Mouse (Mus musculus): ENCODE data around the gene Tmem38b.

The Tmem38b gene

GRCm38 (mm10) chr4:53830579-53830978, 4.7 kb downstream of the Tmem38b start:
- no peak for DNase-seq

DNA sequence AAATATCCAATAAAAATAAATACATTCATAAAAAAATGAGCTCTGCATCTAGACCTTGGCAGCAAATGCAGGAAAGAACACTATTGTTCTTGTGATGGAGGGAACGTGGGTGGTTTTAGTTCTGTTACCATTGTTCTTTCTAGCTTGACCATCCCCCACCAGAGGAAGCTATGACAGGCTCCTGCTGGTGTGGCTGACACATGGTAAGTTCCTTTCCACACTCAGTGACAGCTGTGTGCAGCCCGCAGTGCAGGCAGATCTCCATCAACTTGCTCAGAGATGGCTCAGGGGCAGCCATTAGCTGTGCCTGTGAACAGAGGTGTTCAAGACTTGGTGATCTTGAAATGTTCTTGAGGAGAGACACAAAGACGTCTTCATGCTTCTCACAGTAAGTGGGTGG, 6.5 kb downstream of the Tmem38b start:
- peak; percentile 65 for DNase-seq

- no peak for DNase-seq
These were observed 11.1 kb downstream of the Tmem38b start for GRCm38 (mm10) chr4:53836978-53837377.

- peak; percentile 74 for DNase-seq
These were observed 14.5 kb downstream of the Tmem38b start for GRCm38 (mm10) chr4:53840158-53840870.

DNA sequence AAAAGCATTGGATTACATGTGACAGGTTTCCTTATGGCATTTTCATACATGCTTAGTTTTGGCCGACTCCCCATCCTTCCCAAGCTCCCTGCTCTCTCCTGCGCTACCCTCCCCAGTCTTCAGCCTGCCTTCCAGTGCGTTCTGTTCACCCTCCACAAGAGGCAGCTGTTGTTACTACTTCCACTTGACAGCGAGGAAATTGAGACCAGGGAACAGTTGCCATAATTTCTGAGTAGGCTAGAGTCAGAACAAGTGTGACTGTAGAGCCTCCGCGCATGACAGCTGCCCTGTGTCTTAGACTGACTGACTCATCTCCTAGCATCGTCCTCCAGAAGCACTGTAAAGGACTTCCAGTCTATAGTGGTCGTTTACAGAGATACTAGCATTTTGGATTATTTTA, 17.7 kb downstream of the Tmem38b start:
- peak; percentile 16 for DNase-seq

- peak; percentile 55 for DNase-seq
These were observed 19.2 kb downstream of the Tmem38b start for GRCm38 (mm10) chr4:53844835-53845619.

DNA sequence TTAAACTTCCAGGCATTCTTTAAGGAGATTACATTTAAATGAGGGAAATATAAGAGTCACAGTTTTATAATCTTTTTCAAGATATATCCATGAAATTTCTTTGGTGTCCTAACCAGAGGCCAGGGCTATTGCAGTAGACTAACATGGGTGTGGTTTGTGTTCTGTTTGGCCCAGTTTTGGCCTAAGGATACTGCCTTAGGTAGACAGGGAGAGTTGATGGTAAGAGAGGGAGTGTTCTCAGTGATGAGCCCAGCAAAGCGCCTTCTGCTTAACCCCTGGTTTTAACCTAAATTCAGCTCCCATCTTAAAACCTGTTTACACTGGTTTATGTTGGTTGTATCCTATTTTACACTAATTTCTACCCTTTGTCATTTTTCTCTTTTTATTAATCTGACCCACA, 19.8 kb downstream of the Tmem38b start:
- DNase-seq = no peak

- DNase-seq = no peak
These were observed 20.5 kb downstream of the Tmem38b start for GRCm38 (mm10) chr4:53846326-53846725.

- no peak for DNase-seq
These were observed 21.7 kb downstream of the Tmem38b start for GRCm38 (mm10) chr4:53847541-53847940.

DNA sequence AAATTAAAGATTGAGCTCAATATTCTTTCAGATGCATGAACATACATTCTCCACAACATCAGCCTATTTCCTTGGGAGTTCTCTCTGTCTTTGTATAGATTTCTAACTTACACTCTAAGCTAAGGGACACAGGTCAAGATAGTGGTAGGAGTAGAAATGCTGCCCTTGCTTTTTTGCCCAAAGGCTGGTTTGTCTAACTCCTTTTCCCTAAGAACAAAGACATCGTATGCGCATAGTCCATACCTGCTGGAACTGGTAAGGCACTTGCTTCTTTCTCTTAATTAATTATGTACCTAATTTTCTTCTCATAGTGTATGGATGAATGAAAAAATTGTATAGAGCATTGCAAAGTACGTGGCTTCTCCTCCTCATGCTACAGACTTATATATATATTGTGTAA, 22.5 kb downstream of the Tmem38b start:
- DNase-seq = no peak

GRCm38 (mm10) chr4:53848816-53849215, 23.0 kb downstream of the Tmem38b start:
- DNase-seq = no peak

- DNase-seq = no peak
These were observed 24.0 kb downstream of the Tmem38b start for GRCm38 (mm10) chr4:53849804-53850203.

GRCm38 (mm10) chr4:53853333-53853732, 27.5 kb downstream of the Tmem38b start:
- no peak for DNase-seq

DNA sequence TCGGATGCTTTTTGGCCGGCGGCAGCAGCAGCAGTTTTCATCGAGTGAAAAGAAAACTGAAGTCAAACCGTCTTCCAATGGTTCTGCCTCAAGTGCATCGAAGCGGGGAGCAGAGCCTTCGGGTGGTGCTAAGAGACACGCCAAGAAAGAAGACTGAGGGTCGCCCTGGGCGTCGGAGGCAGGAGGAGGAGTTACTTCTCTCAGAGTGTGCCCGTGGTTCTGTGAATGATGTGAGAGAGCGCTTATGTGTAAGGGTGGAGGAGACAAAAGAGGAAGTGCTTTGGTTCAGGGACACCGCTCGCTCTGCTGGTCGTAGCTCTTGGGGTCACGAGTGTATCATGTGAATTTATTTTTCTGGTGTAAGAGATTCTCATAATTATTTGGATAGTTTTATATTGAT, 34.1 kb downstream of the Tmem38b start:
- no peak for DNase-seq

- DNase-seq = no peak
These were observed 36.3 kb downstream of the Tmem38b start for GRCm38 (mm10) chr4:53862101-53862500.

- no peak for DNase-seq
These were observed 38.4 kb downstream of the Tmem38b start for GRCm38 (mm10) chr4:53864098-53864820.

DNA sequence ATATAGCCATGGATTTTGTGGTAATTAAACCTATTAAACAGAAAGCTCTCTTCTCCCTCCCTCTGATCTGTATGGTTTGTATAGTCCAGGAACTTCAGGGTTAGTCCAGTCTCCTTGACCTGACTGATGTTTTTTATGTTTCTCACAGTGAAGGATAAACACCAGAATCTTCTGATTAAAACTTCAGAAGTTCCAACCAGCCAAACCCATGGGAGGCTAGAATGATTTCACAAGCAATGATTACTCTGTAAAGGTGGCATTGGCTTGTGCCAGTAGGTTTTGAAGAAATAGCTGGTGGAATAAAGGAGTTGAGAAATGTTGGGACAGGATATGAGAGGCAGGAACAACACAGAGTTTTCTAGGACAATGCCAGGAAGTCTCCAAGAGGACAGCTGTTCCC, 40.6 kb downstream of the Tmem38b start:
- DNase-seq = no peak

- peak; percentile 27 for DNase-seq
These were observed 52.9 kb downstream of the Tmem38b start for GRCm38 (mm10) chr4:53878542-53879417.

DNA sequence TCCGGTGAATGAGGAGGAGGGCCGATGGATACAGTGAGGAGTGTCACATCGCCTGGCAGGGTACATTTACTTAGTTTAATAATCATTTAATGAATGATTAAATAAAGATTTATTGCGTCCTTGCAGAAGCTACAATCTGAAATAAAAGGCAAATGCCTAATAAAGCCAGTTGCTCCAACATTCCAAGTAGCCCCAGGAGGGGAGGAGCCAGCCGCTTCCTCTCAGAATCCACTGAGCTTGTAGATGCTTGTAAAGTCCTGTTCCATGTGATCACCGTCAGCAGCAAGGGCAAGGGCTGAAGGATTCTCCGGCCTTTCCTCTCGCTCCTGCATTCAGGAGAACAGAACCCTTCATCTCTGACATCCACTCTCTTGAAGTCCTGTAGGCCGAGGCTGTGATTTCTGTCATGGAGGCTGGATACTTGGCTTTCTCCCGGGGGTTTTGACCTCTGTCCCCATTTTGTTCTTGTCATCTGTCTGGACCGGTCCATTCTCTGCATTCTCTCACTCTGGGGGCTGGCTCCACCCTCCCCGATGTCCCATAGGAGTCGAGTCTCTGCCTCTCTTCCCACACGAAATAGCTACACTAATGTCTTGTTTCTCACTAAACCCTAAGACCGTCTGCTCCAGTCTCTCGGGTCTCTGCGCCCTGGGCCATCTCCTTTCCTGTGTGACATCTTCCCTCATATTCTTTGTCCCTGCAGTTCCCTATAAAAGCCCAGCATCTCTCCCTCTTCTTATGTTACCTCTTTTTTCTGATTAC, 57.3 kb downstream of the Tmem38b start:
- DNase-seq = peak; percentile 40

DNA sequence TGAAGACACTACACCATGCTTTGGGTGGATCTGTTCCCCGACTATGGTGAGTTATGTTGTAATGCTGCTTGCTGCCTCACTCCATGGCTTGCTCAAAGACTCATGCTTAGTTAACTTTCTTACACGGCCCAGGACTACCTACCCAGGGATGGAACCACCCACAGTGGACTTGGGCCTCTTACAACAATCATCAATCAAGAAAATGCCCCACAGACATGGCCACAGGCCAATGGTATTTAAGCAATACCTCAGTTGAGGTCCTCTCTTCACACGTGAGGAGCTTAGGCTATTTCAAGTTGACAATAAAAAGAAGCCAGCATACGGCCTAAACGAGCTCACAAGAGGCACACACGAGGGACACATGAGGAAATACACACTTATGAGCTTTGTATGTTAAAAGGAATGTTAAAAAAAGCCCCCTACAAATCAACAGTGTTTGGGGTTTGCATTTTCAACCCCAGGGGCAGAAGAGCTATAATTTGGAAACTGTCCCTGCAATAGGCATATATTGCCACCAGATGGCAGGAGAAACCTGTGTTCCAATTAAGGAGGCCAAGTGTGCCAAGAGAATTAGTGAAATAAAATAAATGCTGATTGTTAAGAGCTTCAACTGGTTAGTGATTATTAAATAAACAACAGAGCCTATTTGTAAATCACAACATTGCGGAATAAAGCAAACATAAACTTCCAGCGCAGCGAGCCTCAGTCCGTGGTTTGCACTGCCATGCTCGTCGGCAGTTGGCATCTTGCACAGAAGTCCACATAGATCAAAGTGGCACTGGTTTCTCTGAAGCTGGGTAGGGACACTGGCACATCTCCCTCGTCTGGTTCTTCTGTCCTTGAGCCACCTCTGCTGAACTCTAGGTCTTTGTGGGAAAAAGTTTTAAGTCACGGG, 58.8 kb downstream of the Tmem38b start:
- peak; percentile 53 for DNase-seq

Data from kidney, postnatal 10 days (tissue).